Mouse (Mus musculus) frontal cortex, postnatal 10 days (tissue): ENCODE results near the gene 5730409E04Rik.

ENCODE experiments used
- DNase-seq, 2 experiments: peaks; one replicate each; pipeline ENCODE4 v3.0.0; 2022; ENCODE audit warnings: low spot score in 2 of 2, mixed read lengths in 1 of 2

Gene 5730409E04Rik

GRCm38 (mm10) chr4:126637446-126637845 is 27.8 kb downstream of the 5730409E04Rik start:
- DNase-seq, result no peak

- peak in 1 of 2 experiments; percentile 28 for DNase-seq
These were observed 29.7 kb downstream of the 5730409E04Rik start for GRCm38 (mm10) chr4:126639339-126639738.

- no peak for DNase-seq
These were observed 32.3 kb downstream of the 5730409E04Rik start for GRCm38 (mm10) chr4:126641901-126642300.

- no peak for DNase-seq
These were observed 34.2 kb downstream of the 5730409E04Rik start for GRCm38 (mm10) chr4:126643815-126644214.

- DNase-seq, result no peak
These were observed 34.8 kb downstream of the 5730409E04Rik start for GRCm38 (mm10) chr4:126644333-126644963.

GRCm38 (mm10) chr4:126647996-126648910 is 38.6 kb downstream of the 5730409E04Rik start:
- no peak for DNase-seq

- no peak for DNase-seq
These were observed 43.5 kb downstream of the 5730409E04Rik start for GRCm38 (mm10) chr4:126653148-126653547.

GRCm38 (mm10) chr4:126655356-126655755 is 45.7 kb downstream of the 5730409E04Rik start:
- DNase-seq, result no peak

GRCm38 (mm10) chr4:126661249-126661648 is 51.6 kb downstream of the 5730409E04Rik start:
- DNase-seq, result peak in 1 of 2 experiments; percentile 23
